Mouse (Mus musculus): Measurements from ENCODE around the gene Rgs9.

Gene Rgs9

GRCm38 (mm10) chr11:109178788-109179518 is 119.0 kb downstream of the Rgs9 start:
- no peak for DNase-seq (ENCODE audit: extremely low spot score, low spot score)

GRCm38 (mm10) chr11:109175376-109175969 is 122.5 kb downstream of the Rgs9 start:
- DNase-seq (ENCODE audit: extremely low spot score, low spot score) = no peak
